Mouse (Mus musculus) embryonic fibroblast, embryonic 13.5 days (primary cell): ENCODE measurements around the gene Adgrg5.

Experiments used
- CTCF ChIP-seq: IDR thresholded peaks from 2 replicates; pipeline ENCODE4 v1.5.1; 2011; ENCODE audit warnings: mild to moderate bottlenecking, control low read depth, low read length, moderate library complexity, borderline replicate concordance; ENCODE audit not compliant: insufficient read depth
- POLR2A ChIP-seq: IDR thresholded peaks from 2 replicates; pipeline ENCODE4 v1.6.1; 2011; ENCODE audit warnings: low read depth, mild to moderate bottlenecking, control low read depth, low read length, moderate library complexity

DNA sequence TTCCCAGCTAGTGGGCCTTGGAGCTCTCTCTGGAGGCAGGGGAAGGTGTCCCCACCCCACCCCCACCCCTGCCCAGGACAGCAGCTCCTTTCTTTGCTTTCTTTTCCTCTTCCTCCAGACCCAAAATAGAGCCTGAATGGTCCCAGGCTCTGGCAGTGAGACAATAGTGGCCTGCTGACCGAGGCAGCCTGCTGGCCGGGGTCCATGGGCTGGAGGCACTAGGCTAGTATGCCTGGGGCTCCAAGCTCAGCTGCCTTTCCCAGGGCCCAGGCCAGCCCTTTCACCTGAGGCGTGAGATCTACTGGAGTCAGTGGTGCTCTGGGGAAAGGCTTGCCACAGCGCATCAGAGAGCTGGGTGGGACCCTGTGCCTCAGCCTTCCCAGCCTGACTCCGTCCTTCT, 69.0 kb downstream of the Adgrg5 start:
- TF ChIP-seq CTCF (no peak), POLR2A (no peak)
